Mouse (Mus musculus): ENCODE data around the gene Gm43951. TPM values are rescaled to one million over a fixed set of nuclear protein-coding genes. Genes with fewer than 3 reads are reported as not detected.

Gene Gm43951
- total and polyA plus RNA-seq, 3 experiments = 0.41 to 0.76 TPM; not detected in 1

DNA sequence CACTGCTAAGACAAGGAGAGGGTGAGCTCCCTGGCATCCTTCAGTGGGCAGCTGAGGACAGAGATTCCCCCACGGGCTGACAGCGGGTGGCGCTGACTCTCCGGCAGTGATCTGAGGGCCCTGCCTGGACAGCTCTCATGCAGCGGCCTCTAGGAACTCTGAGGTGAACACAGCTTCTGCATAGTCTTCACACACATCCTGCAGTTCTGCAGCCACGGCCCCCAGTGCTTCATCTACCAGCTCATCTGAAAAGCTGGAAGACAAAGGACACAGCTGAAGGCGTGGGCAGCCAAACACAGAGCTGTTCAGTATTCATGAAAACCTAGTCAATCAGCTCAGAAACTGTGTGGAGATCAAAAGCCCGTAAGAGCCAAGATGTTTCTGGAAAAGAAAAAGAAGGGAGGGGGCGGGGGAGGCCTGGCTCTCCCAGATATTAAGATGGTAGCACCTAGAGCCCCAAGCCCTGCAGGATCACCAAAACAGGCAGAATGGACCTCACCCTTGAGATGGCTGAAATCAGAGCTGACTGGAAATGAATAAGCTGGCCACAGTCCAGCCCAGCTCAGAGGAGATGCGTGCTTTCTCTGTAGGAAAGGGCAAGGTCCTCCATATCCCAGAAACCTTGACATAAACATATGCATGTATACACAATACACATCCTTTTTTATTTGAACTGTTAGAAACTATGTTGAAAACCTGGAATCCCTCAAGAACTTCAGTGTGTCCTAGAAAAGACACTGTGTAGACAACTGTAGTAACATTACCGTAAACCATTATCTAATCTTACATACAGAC lies 51.3 kb downstream of the Gm43951 start:
- no peak for DNase-seq (ENCODE audit: low spot score)
- no peak for ATAC-seq (ENCODE audit: extremely low read depth, insufficient number of reproducible peaks, low FRiP score, poor library complexity, severe bottlenecking)
- no peaks in the 10 kb centered on the region for H3K4me1 ChIP-seq (ENCODE audit: insufficient read depth, low read depth, low read length)
- no peak overlapping the region for H3K4me3 ChIP-seq (ENCODE audit: low read depth, low read length)
- H3K36me3 ChIP-seq (replicated peaks) = peaks cover 74% of the 10 kb centered on the region
- H3K9me3 ChIP-seq (replicated peaks) = no peaks in the 10 kb centered on the region
- H3K27me3 ChIP-seq (ENCODE audit: insufficient read depth, low read length) = no peaks in the 10 kb centered on the region
- TF ChIP-seq POLR2AphosphoS5 (IDR thresholded peaks at IDR 0.05; ENCODE audit: insufficient replicate concordance, low read depth, low read length) (no peak), GATA2 (IDR thresholded peaks at IDR 0.05; ENCODE audit: borderline replicate concordance, low read depth, low read length) (no peak), CTCF (IDR thresholded peaks at IDR 0.05; ENCODE audit: low read depth, low read length) (no peak), TAL1 (conservative IDR thresholded peaks at IDR 0.05; ENCODE audit: low read depth, low read length) (no peak), GATA1 (IDR thresholded peaks at IDR 0.05; ENCODE audit: borderline replicate concordance, low read length) (no peak)

Other genes with a start within 250 kb of the Gm43951 start
- gene Aipl1, start 169.3 kb downstream of the Gm43951 start, total RNA-seq (2014; fragmentation: Nextera tagmentation) = not detected in 2 replicates
- 0.05 TPM in 1 of 2 replicates, not detected in the other for gene Aipl1, start 169.3 kb downstream of the Gm43951 start, total RNA-seq (2017)
- not detected in 2 replicates for gene Aipl1, start 169.3 kb downstream of the Gm43951 start, polyA plus RNA-seq (2012)
- not detected in 2 replicates for gene Pimreg, start 164.8 kb downstream of the Gm43951 start, total RNA-seq (2014; fragmentation: Nextera tagmentation)
- gene Pimreg, start 164.8 kb downstream of the Gm43951 start, total RNA-seq (2017) = 0.12 TPM in 1 of 2 replicates, not detected in the other
- not detected in 2 replicates for gene Pimreg, start 164.8 kb downstream of the Gm43951 start, polyA plus RNA-seq (2012)
- gene Pitpnm3, start 71.1 kb downstream of the Gm43951 start, total RNA-seq (2014; fragmentation: Nextera tagmentation) = not detected in 2 replicates
- gene Pitpnm3, start 71.1 kb downstream of the Gm43951 start, total RNA-seq (2017) = 0.06 and 0.27 TPM in 2 replicates
- 0.01 TPM in 1 of 2 replicates, not detected in the other for gene Pitpnm3, start 71.1 kb downstream of the Gm43951 start, polyA plus RNA-seq (2012)
- 17.0 and 27.7 TPM in 2 replicates for gene 4933427D14Rik, start 619 bp upstream of the Gm43951 start, total RNA-seq (2014; fragmentation: Nextera tagmentation)
- 13.7 and 22.4 TPM in 2 replicates for gene 4933427D14Rik, start 619 bp upstream of the Gm43951 start, total RNA-seq (2017)
- 2.9 and 4.0 TPM in 2 replicates for gene 4933427D14Rik, start 619 bp upstream of the Gm43951 start, polyA plus RNA-seq (2012)
- 112 and 134 TPM in 2 replicates for gene Txndc17, start 707 bp upstream of the Gm43951 start, total RNA-seq (2014; fragmentation: Nextera tagmentation)
- gene Txndc17, start 707 bp upstream of the Gm43951 start, total RNA-seq (2017) = 60.2 and 60.5 TPM in 2 replicates
- gene Txndc17, start 707 bp upstream of the Gm43951 start, polyA plus RNA-seq (2012) = 30.1 and 31.0 TPM in 2 replicates
- gene Med31, start 8.8 kb upstream of the Gm43951 start, total RNA-seq (2014; fragmentation: Nextera tagmentation) = 19.9 and 26.7 TPM in 2 replicates
- gene Med31, start 8.8 kb upstream of the Gm43951 start, total RNA-seq (2017) = 13.5 and 20.2 TPM in 2 replicates
- gene Med31, start 8.8 kb upstream of the Gm43951 start, polyA plus RNA-seq (2012) = 0.55 and 0.74 TPM in 2 replicates
- not detected in 2 replicates for gene Slc13a5, start 60.4 kb upstream of the Gm43951 start, total RNA-seq (2014; fragmentation: Nextera tagmentation)
- 0.06 and 0.11 TPM in 2 replicates for gene Slc13a5, start 60.4 kb upstream of the Gm43951 start, total RNA-seq (2017)
- not detected in 2 replicates for gene Slc13a5, start 60.4 kb upstream of the Gm43951 start, polyA plus RNA-seq (2012)
- 0.30 TPM in 1 of 2 replicates, not detected in the other for gene Xaf1, start 94.8 kb upstream of the Gm43951 start, total RNA-seq (2014; fragmentation: Nextera tagmentation)
- gene Xaf1, start 94.8 kb upstream of the Gm43951 start, total RNA-seq (2017) = 1.4 and 2.0 TPM in 2 replicates
- 0.02 TPM in 1 of 2 replicates, not detected in the other for gene Xaf1, start 94.8 kb upstream of the Gm43951 start, polyA plus RNA-seq (2012)
- gene Fbxo39, start 107.6 kb upstream of the Gm43951 start, total RNA-seq (2014; fragmentation: Nextera tagmentation) = not detected in 2 replicates
- gene Fbxo39, start 107.6 kb upstream of the Gm43951 start, total RNA-seq (2017) = 0.05 TPM in 1 of 2 replicates, not detected in the other
- not detected in 2 replicates for gene Fbxo39, start 107.6 kb upstream of the Gm43951 start, polyA plus RNA-seq (2012)
- not detected in 2 replicates for gene Tekt1, start 155.6 kb upstream of the Gm43951 start, total RNA-seq (2014; fragmentation: Nextera tagmentation)
- gene Tekt1, start 155.6 kb upstream of the Gm43951 start, total RNA-seq (2017) = not detected in 2 replicates
- not detected in 2 replicates for gene Tekt1, start 155.6 kb upstream of the Gm43951 start, polyA plus RNA-seq (2012)
- gene Smtnl2, start 204.9 kb upstream of the Gm43951 start, total RNA-seq (2014; fragmentation: Nextera tagmentation) = not detected in 2 replicates
- 0.06 and 0.11 TPM in 2 replicates for gene Smtnl2, start 204.9 kb upstream of the Gm43951 start, total RNA-seq (2017)
- gene Smtnl2, start 204.9 kb upstream of the Gm43951 start, polyA plus RNA-seq (2012) = not detected in 2 replicates
- not detected in 2 replicates for gene Ggt6, start 228.7 kb upstream of the Gm43951 start, total RNA-seq (2014; fragmentation: Nextera tagmentation)
- gene Ggt6, start 228.7 kb upstream of the Gm43951 start, total RNA-seq (2017) = 0.05 TPM in 1 of 2 replicates, not detected in the other
- gene Ggt6, start 228.7 kb upstream of the Gm43951 start, polyA plus RNA-seq (2012) = not detected in 2 replicates
- 496 and 593 TPM in 2 replicates for gene Mybbp1a, start 234.5 kb upstream of the Gm43951 start, total RNA-seq (2014; fragmentation: Nextera tagmentation)
- 96.8 and 125 TPM in 2 replicates for gene Mybbp1a, start 234.5 kb upstream of the Gm43951 start, total RNA-seq (2017)
- 195 and 253 TPM in 2 replicates for gene Mybbp1a, start 234.5 kb upstream of the Gm43951 start, polyA plus RNA-seq (2012)